Mouse (Mus musculus) heart, postnatal 0 days (tissue): ENCODE measurements around the gene Zbtb18. TPM values are rescaled to one million over a fixed set of nuclear protein-coding genes. Genes with fewer than 3 reads are reported as not detected.

Experiments
- ATAC-seq: fragments of 200-750 bp; cut with Nextera tagmentation; 2 replicates; pipeline ENCODE4 v1.8.0; 2017; ENCODE audit warnings: low read depth, moderate number of reproducible peaks, moderate library complexity; ENCODE audit not compliant: insufficient read depth
- DNase-seq: peaks from one replicate; pipeline ENCODE4 v3.0.0-alpha.2; 2016; ENCODE audit warnings: low spot score
- H3K27ac ChIP-seq: fragments of 300-500 bp; sonication (generic); 2 replicates; pipeline ENCODE4 v1.5.1; 2014; ENCODE audit warnings: low read depth, mild to moderate bottlenecking
- H3K27me3 ChIP-seq: fragments of 300-500 bp; sonication (generic); 2 replicates; pipeline ENCODE4 v1.6.1; 2014; ENCODE audit warnings: low read length, mixed read lengths; ENCODE audit not compliant: control insufficient read depth, insufficient read depth
- H3K36me3 ChIP-seq: fragments of 300-500 bp; sonication (generic); replicated peaks from 2 replicates; pipeline ENCODE4 v1.6.1; 2014; ENCODE audit warnings: low read length, mixed read lengths; ENCODE audit not compliant: control insufficient read depth, insufficient read depth
- H3K4me1 ChIP-seq: fragments of 300-500 bp; sonication (generic); 2 replicates; pipeline ENCODE4 v1.6.1; 2014; ENCODE audit warnings: antibody characterized with exemption; ENCODE audit not compliant: control insufficient read depth, insufficient read depth
- H3K4me2 ChIP-seq: fragments of 300-500 bp; sonication (generic); 2 replicates; pipeline ENCODE4 v1.6.1; 2014; ENCODE audit warnings: low read depth, mild to moderate bottlenecking, low read length, moderate library complexity
- H3K4me3 ChIP-seq: fragments of 300-500 bp; sonication (generic); 2 replicates; pipeline ENCODE4 v1.5.1; 2014; ENCODE audit warnings: low read depth, low read length
- H3K9ac ChIP-seq: fragments of 300-500 bp; sonication (generic); replicated peaks from 2 replicates; pipeline ENCODE4 v1.6.1; 2014; ENCODE audit warnings: low read depth, low read length, mixed read lengths
- H3K9me3 ChIP-seq: fragments of 300-500 bp; sonication (generic); replicated peaks from 2 replicates; pipeline ENCODE4 v1.6.1; 2016; ENCODE audit warnings: low read length; ENCODE audit not compliant: control insufficient read depth
- CTCF ChIP-seq: IDR thresholded peaks from 2 replicates; pipeline ENCODE4 v1.5.1; 2016; ENCODE audit warnings: antibody characterized with exemption, control low read depth, low read depth
- EP300 ChIP-seq: IDR thresholded peaks from 2 replicates; pipeline ENCODE4 v1.6.1; 2016; ENCODE audit warnings: antibody characterized with exemption, low read depth
- WGBS: fragments of 180-500 bp; shearing (Covaris S2); extraction: QIAGEN DNeasy Blood & Tissue Kit; methylation state at CpG from one replicate; pipeline ENCODE4 v1.1.7; 2014; 5-methylcytosine and 5-hydroxymethylcytosine counted together
- polyA plus RNA-seq: library from polyadenylated mRNA; unstranded; fragments of >200 nt; fragmentation: Nextera tagmentation; extraction: Ambion mirVana; gene quantifications from 2 replicates; pipeline ENCODE4 v1.2.1, GENCODE M21; 2015
- total RNA-seq: library from RNA; depleted of rRNA; stranded (reverse); fragments of >200 nt; gene quantifications from 2 replicates; pipeline ENCODE4 v1.2.3, GENCODE M21; 2014; ENCODE audit warnings: low replicate concordance

Zbtb18 gene
- total and polyA plus RNA-seq, 2 experiments from 2014 or later = 1.7 to 15.2 TPM

- no peak for ATAC-seq
- Histone ChIP-seq H3K9ac (no peak overlapping the region), H3K36me3 (no peaks in the 10 kb centered on the region), H3K27me3 (no peaks in the 10 kb centered on the region), H3K4me2 (no peak overlapping the region), H3K9me3 (no peaks in the 10 kb centered on the region), H3K27ac (no peak overlapping the region), H3K4me1 (no peaks in the 10 kb centered on the region), H3K4me3 (no peak overlapping the region)
- TF ChIP-seq CTCF (no peak), EP300 (no peak)
- DNase-seq = no peak
- 74% methylated on average over 7 of the region's 7 CpGs for WGBS
These were observed 42.1 kb downstream of the Zbtb18 start for GRCm38 (mm10) chr1:177484280-177484679.

- Histone ChIP-seq H3K4me2 (no peak overlapping the region), H3K9ac (no peak overlapping the region), H3K36me3 (no peaks in the 10 kb centered on the region), H3K27me3 (no peaks in the 10 kb centered on the region), H3K27ac (no peak overlapping the region), H3K4me1 (no peaks in the 10 kb centered on the region), H3K4me3 (no peak overlapping the region), H3K9me3 (no peaks in the 10 kb centered on the region)
- DNase-seq (no peak), ATAC-seq (no peak)
- WGBS = 66% methylated on average over 7 of the region's 7 CpGs
- TF ChIP-seq CTCF (no peak), EP300 (no peak)
These were observed 42.5 kb downstream of the Zbtb18 start for GRCm38 (mm10) chr1:177484680-177485079.

- Histone ChIP-seq H3K27ac (no peak overlapping the region), H3K27me3 (no peaks in the 10 kb centered on the region), H3K9me3 (no peaks in the 10 kb centered on the region), H3K36me3 (no peaks in the 10 kb centered on the region), H3K4me1 (no peaks in the 10 kb centered on the region), H3K4me3 (no peak overlapping the region), H3K9ac (no peak overlapping the region), H3K4me2 (no peak overlapping the region)
- ATAC-seq (no peak), DNase-seq (no peak)
- TF ChIP-seq EP300 = no peak
- no peak for TF ChIP-seq CTCF
- WGBS = 64% methylated on average over 7 of the region's 7 CpGs
These were observed 47.7 kb downstream of the Zbtb18 start for GRCm38 (mm10) chr1:177489844-177490243.

- 78% methylated on average over 4 of the region's 4 CpGs for WGBS
- ATAC-seq (no peak), DNase-seq (no peak)
- no peaks in the 10 kb centered on the region for H3K4me1 ChIP-seq
- no peaks in the 10 kb centered on the region for H3K36me3 ChIP-seq
- no peaks in the 10 kb centered on the region for H3K9me3 ChIP-seq
- no peak for TF ChIP-seq CTCF
- no peak for TF ChIP-seq EP300
- no peak overlapping the region for H3K4me2 ChIP-seq
- H3K27ac ChIP-seq = no peak overlapping the region
- no peak overlapping the region for H3K9ac ChIP-seq
- H3K27me3 ChIP-seq = no peaks in the 10 kb centered on the region
- H3K4me3 ChIP-seq = no peak overlapping the region
These were observed 48.7 kb downstream of the Zbtb18 start for GRCm38 (mm10) chr1:177490808-177491207.

GRCm38 (mm10) chr1:177491280-177491679, 49.1 kb downstream of the Zbtb18 start:
- no peaks in the 10 kb centered on the region for H3K27me3 ChIP-seq
- H3K36me3 ChIP-seq = no peaks in the 10 kb centered on the region
- TF ChIP-seq EP300 = no peak
- no peak for TF ChIP-seq CTCF
- no peaks in the 10 kb centered on the region for H3K4me1 ChIP-seq
- H3K9me3 ChIP-seq = no peaks in the 10 kb centered on the region
- H3K9ac ChIP-seq = no peak overlapping the region
- DNase-seq (no peak), ATAC-seq (no peak)
- no peak overlapping the region for H3K4me2 ChIP-seq
- no peak overlapping the region for H3K4me3 ChIP-seq
- no peak overlapping the region for H3K27ac ChIP-seq
- WGBS = 53% methylated on average over 8 of the region's 8 CpGs

GRCm38 (mm10) chr1:177494306-177494705, 52.2 kb downstream of the Zbtb18 start:
- DNase-seq (no peak), ATAC-seq (no peak)
- no peaks in the 10 kb centered on the region for H3K36me3 ChIP-seq
- H3K27ac ChIP-seq = no peak overlapping the region
- H3K27me3 ChIP-seq = no peaks in the 10 kb centered on the region
- no peak overlapping the region for H3K4me2 ChIP-seq
- TF ChIP-seq EP300 = no peak
- WGBS = 83% methylated on average over 8 of the region's 8 CpGs
- no peak overlapping the region for H3K4me3 ChIP-seq
- H3K9ac ChIP-seq = no peak overlapping the region
- H3K4me1 ChIP-seq = no peaks in the 10 kb centered on the region
- no peaks in the 10 kb centered on the region for H3K9me3 ChIP-seq
